Mouse (Mus musculus): ENCODE data around the gene Irf6. TPM values are rescaled to one million over a fixed set of nuclear protein-coding genes. Genes with fewer than 3 reads are reported as not detected.

The Irf6 gene
- 0.08 TPM for polyA plus RNA-seq (2012; fragmentation: generic; extraction: Trizol)
- long read RNA-seq, experiment 1 = 0 reads
- long read RNA-seq, experiment 2 = 0 reads

DNA sequence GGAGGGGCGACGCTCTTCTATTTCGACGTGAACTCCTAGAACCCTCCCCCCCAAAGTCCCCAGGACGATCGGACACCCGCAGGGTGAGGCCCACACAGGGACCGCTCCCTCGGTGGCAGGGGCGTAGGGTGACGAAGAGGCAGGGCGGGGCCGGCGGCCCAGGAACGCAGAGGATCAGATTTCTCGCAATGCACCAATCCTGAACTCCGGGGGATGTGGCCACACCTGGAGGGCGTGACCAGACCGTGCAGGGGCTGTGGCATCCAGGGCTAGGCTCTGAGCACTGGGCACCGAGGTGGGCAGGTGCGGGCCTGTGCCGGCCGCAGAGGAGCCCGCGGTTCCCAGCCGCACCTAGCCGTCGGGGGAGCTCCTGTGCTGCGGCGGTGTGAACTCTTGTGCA, at the start of gene Irf6:
TSS of gene Irf6 (plus strand) at position 240 of the 400 bp plus-strand sequence.
- no peaks in the 10 kb centered on the region for H3K79me3 ChIP-seq (ENCODE audit: low read depth)
- no peak within 1 kb of the TSS for H3ac ChIP-seq (ENCODE audit: control insufficient read depth, insufficient read length, low read depth)
- H3K36me3 ChIP-seq (ENCODE audit: control insufficient read depth, insufficient read depth) = no peaks in the 10 kb centered on the region
- no peak for TF ChIP-seq FOSL1 (IDR thresholded peaks at IDR 0.05; ENCODE audit: insufficient read depth, low read length, poor library complexity, severe bottlenecking)
- no peak for TF ChIP-seq CTCF (IDR thresholded peaks at IDR 0.05; ENCODE audit: control insufficient read depth, insufficient read depth, insufficient read length)
- no peak for TF ChIP-seq MAX (IDR thresholded peaks at IDR 0.05)
- no peak for TF ChIP-seq MYOD1 (IDR thresholded peaks at IDR 0.05; ENCODE audit: control insufficient read depth, insufficient read length, low read depth)
- TF ChIP-seq USF1 (IDR thresholded peaks at IDR 0.05; ENCODE audit: low read depth) = no peak
- no peak for TF ChIP-seq MYOG (IDR thresholded peaks at IDR 0.05; ENCODE audit: control insufficient read depth, extremely low read depth, insufficient read length)
- no peak for TF ChIP-seq CEBPB (IDR thresholded peaks at IDR 0.05; ENCODE audit: low read depth)
- no peak within 1 kb of the TSS for H3K4me3 ChIP-seq (ENCODE audit: insufficient read depth, poor library complexity, severe bottlenecking)
- no peaks in the 10 kb centered on the region for H3K79me2 ChIP-seq (ENCODE audit: control insufficient read depth, insufficient read depth)
- peaks cover 12% of the 10 kb centered on the region for H3K27me3 ChIP-seq (ENCODE audit: control insufficient read depth, insufficient read depth, insufficient read length)

DNA sequence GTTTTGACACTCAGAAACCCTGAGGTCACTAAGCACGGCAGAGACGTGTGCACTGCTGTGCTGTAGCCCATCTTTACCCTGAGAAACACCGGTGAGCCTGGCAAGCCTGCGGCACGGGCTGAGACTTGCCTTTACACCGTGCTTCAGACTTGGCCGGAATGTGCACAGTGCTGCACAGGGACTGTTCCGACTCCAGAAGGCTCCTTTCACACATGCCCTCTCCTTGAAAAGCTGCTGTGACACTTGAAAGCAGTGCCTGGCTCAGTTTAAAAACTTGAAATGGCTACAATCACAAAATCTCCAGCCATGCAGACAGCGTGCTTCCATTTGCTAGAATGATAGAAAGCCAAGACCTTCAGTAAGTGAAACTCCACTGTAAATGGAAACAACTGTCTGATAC, 40.8 kb upstream of the Irf6 start:
- no peak overlapping the region for H3ac ChIP-seq (ENCODE audit: control insufficient read depth, insufficient read length, low read depth)
- H3K79me3 ChIP-seq (ENCODE audit: low read depth) = peaks cover 2% of the 10 kb centered on the region
- H3K27me3 ChIP-seq (ENCODE audit: control insufficient read depth, insufficient read depth, insufficient read length) = no peaks in the 10 kb centered on the region
- H3K79me2 ChIP-seq (ENCODE audit: control insufficient read depth, insufficient read depth) = no peaks in the 10 kb centered on the region
- peaks cover 96% of the 10 kb centered on the region for H3K36me3 ChIP-seq (ENCODE audit: control insufficient read depth, insufficient read depth)
- no peak overlapping the region for H3K4me3 ChIP-seq (ENCODE audit: insufficient read depth, poor library complexity, severe bottlenecking)
- no peak for TF ChIP-seq MYOD1 (IDR thresholded peaks at IDR 0.05; ENCODE audit: control insufficient read depth, insufficient read length, low read depth)
- TF ChIP-seq CTCF (IDR thresholded peaks at IDR 0.05; ENCODE audit: control insufficient read depth, insufficient read depth, insufficient read length) = no peak
- TF ChIP-seq FOSL1 (IDR thresholded peaks at IDR 0.05; ENCODE audit: insufficient read depth, low read length, poor library complexity, severe bottlenecking) = no peak
- no peak for TF ChIP-seq USF1 (IDR thresholded peaks at IDR 0.05; ENCODE audit: low read depth)
- TF ChIP-seq MAX (IDR thresholded peaks at IDR 0.05) = no peak
- TF ChIP-seq CEBPB (IDR thresholded peaks at IDR 0.05; ENCODE audit: low read depth) = no peak
- no peak for TF ChIP-seq MYOG (IDR thresholded peaks at IDR 0.05; ENCODE audit: control insufficient read depth, extremely low read depth, insufficient read length)

DNA sequence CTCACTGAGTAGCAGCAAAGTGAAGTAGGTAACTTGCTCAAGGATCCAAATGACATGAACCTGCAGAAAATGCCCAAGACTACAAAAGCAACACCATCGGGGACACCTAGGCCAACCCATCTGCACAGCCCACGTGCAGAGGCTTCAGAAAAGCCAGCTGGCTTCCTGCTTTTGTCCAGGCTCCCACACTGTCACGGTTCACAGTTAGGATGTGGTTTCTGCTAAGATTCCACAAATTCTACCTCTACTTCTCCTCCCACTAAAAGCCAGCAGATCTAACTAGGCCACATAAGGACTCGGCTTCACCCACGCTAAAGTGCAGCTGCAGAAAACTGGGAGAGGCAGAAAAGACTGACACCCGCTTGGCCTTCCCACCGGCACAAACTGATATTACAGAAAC, 30.1 kb upstream of the Irf6 start:
- TF ChIP-seq FOSL1 (IDR thresholded peaks at IDR 0.05; ENCODE audit: insufficient read depth, low read length, poor library complexity, severe bottlenecking) (no peak), CEBPB (IDR thresholded peaks at IDR 0.05; ENCODE audit: low read depth) (no peak), CTCF (IDR thresholded peaks at IDR 0.05; ENCODE audit: control insufficient read depth, insufficient read depth, insufficient read length) (no peak), USF1 (IDR thresholded peaks at IDR 0.05; ENCODE audit: low read depth) (no peak), MAX (IDR thresholded peaks at IDR 0.05) (no peak), MYOG (IDR thresholded peaks at IDR 0.05; ENCODE audit: control insufficient read depth, extremely low read depth, insufficient read length) (no peak), MYOD1 (IDR thresholded peaks at IDR 0.05; ENCODE audit: control insufficient read depth, insufficient read length, low read depth) (no peak)
- H3K79me2 ChIP-seq (ENCODE audit: control insufficient read depth, insufficient read depth) = peaks cover 32% of the 10 kb centered on the region
- H3K36me3 ChIP-seq (ENCODE audit: control insufficient read depth, insufficient read depth) = peaks cover 88% of the 10 kb centered on the region
- no peak overlapping the region for H3ac ChIP-seq (ENCODE audit: control insufficient read depth, insufficient read length, low read depth)
- H3K79me3 ChIP-seq (ENCODE audit: low read depth) = peaks cover 4% of the 10 kb centered on the region
- H3K4me3 ChIP-seq (ENCODE audit: insufficient read depth, poor library complexity, severe bottlenecking) = no peak overlapping the region
- no peaks in the 10 kb centered on the region for H3K27me3 ChIP-seq (ENCODE audit: control insufficient read depth, insufficient read depth, insufficient read length)

DNA sequence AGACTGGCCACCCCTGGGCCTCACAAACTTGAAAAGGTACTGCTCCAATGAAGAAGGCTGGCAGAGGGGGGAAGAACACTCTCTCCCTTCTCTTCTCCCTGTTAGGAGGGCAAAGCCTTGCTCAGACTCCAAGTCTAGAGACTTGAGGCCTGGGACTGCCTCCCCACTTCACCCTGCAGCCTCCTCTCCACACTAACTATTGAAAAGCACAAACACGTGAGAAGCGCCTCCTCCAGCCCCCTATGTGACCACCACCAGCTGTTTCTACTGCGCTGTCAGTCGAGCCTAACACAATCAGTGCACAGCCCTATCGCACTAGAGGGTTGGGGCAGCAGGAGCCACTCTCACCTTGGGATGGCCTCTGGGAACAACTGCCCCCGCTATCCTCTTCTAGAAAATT, 29.6 kb upstream of the Irf6 start:
- H3K36me3 ChIP-seq (ENCODE audit: control insufficient read depth, insufficient read depth) = peaks cover 89% of the 10 kb centered on the region
- H3ac ChIP-seq (ENCODE audit: control insufficient read depth, insufficient read length, low read depth) = no peak overlapping the region
- H3K4me3 ChIP-seq (ENCODE audit: insufficient read depth, poor library complexity, severe bottlenecking) = no peak overlapping the region
- no peaks in the 10 kb centered on the region for H3K27me3 ChIP-seq (ENCODE audit: control insufficient read depth, insufficient read depth, insufficient read length)
- peaks cover 37% of the 10 kb centered on the region for H3K79me2 ChIP-seq (ENCODE audit: control insufficient read depth, insufficient read depth)
- H3K79me3 ChIP-seq (ENCODE audit: low read depth) = peaks cover 9% of the 10 kb centered on the region
- TF ChIP-seq MYOG (IDR thresholded peaks at IDR 0.05; ENCODE audit: control insufficient read depth, extremely low read depth, insufficient read length) (no peak), CEBPB (IDR thresholded peaks at IDR 0.05; ENCODE audit: low read depth) (no peak), CTCF (IDR thresholded peaks at IDR 0.05; ENCODE audit: control insufficient read depth, insufficient read depth, insufficient read length) (no peak), FOSL1 (IDR thresholded peaks at IDR 0.05; ENCODE audit: insufficient read depth, low read length, poor library complexity, severe bottlenecking) (no peak), MAX (IDR thresholded peaks at IDR 0.05) (no peak), USF1 (IDR thresholded peaks at IDR 0.05; ENCODE audit: low read depth) (no peak), MYOD1 (IDR thresholded peaks at IDR 0.05; ENCODE audit: control insufficient read depth, insufficient read length, low read depth) (no peak)

DNA sequence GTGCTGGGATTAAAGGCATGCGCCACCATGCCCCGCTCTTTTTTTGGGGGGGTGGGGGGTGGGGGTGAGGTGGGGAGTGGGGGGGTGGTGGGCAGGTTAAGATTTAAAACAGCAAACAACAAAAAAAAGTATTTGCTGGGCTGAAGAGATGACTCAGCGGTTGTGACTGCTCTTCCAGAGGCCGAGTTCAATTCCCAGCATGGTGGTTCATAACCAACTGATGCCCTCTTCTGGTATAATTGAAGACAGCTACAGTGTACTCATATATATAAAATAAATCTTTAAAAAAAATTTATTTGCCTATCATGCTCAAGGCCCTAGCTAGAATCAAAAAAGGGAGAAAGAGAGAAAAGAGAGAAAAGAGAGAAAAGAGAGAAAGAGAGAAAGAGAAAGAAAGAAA, 27.1 kb upstream of the Irf6 start:
- TF ChIP-seq MAX (IDR thresholded peaks at IDR 0.05) = no peak
- TF ChIP-seq USF1 (IDR thresholded peaks at IDR 0.05; ENCODE audit: low read depth) = no peak
- no peak for TF ChIP-seq MYOD1 (IDR thresholded peaks at IDR 0.05; ENCODE audit: control insufficient read depth, insufficient read length, low read depth)
- no peak for TF ChIP-seq CEBPB (IDR thresholded peaks at IDR 0.05; ENCODE audit: low read depth)
- TF ChIP-seq FOSL1 (IDR thresholded peaks at IDR 0.05; ENCODE audit: insufficient read depth, low read length, poor library complexity, severe bottlenecking) = no peak
- TF ChIP-seq CTCF (IDR thresholded peaks at IDR 0.05; ENCODE audit: control insufficient read depth, insufficient read depth, insufficient read length) = no peak
- TF ChIP-seq MYOG (IDR thresholded peaks at IDR 0.05; ENCODE audit: control insufficient read depth, extremely low read depth, insufficient read length) = no peak
- Histone ChIP-seq H3K27me3 (ENCODE audit: control insufficient read depth, insufficient read depth, insufficient read length) (no peaks in the 10 kb centered on the region), H3K4me3 (ENCODE audit: insufficient read depth, poor library complexity, severe bottlenecking) (no peak overlapping the region), H3K79me3 (ENCODE audit: low read depth) (peaks cover 24% of the 10 kb centered on the region), H3K79me2 (ENCODE audit: control insufficient read depth, insufficient read depth) (peaks cover 56% of the 10 kb centered on the region), H3K36me3 (ENCODE audit: control insufficient read depth, insufficient read depth) (peaks cover 65% of the 10 kb centered on the region), H3ac (ENCODE audit: control insufficient read depth, insufficient read length, low read depth) (no peak overlapping the region)

Measured in C2C12 (cell line).